Mouse (Mus musculus) forebrain, embryonic 12.5 days (tissue): ENCODE measurements around the gene Eif2b5. TPM values are rescaled to one million over a fixed set of nuclear protein-coding genes. Genes with fewer than 3 reads are reported as not detected.

Source experiments
- ATAC-seq: fragments of 200-750 bp; cut with Nextera tagmentation; 2 replicates; pipeline ENCODE4 v1.8.0; 2017; ENCODE audit warnings: moderate TSS enrichment; ENCODE audit not compliant: low FRiP score
- H3K27ac ChIP-seq: fragments of 300-500 bp; sonication (generic); 2 replicates; pipeline ENCODE4 v1.5.1; 2016; ENCODE audit warnings: mild to moderate bottlenecking
- H3K27me3 ChIP-seq: fragments of 300-500 bp; sonication (generic); 2 replicates; pipeline ENCODE4 v1.6.1; 2016; ENCODE audit warnings: mild to moderate bottlenecking
- H3K36me3 ChIP-seq: fragments of 300-500 bp; sonication (generic); replicated peaks from 2 replicates; pipeline ENCODE4 v1.6.1; 2016; ENCODE audit warnings: mild to moderate bottlenecking
- H3K4me1 ChIP-seq: fragments of 300-500 bp; sonication (generic); 2 replicates; pipeline ENCODE4 v1.6.1; 2016
- H3K4me2 ChIP-seq: fragments of 300-500 bp; sonication (generic); 2 replicates; pipeline ENCODE4 v1.6.1; 2016; ENCODE audit warnings: mild to moderate bottlenecking, moderate library complexity
- H3K4me3 ChIP-seq: fragments of 300-500 bp; sonication (generic); replicated peaks from 2 replicates; pipeline ENCODE4 v1.5.1; 2016; ENCODE audit warnings: mild to moderate bottlenecking
- H3K9ac ChIP-seq: fragments of 300-500 bp; sonication (generic); 2 replicates; pipeline ENCODE4 v1.6.1; 2016; ENCODE audit warnings: mild to moderate bottlenecking
- H3K9me3 ChIP-seq: fragments of 300-500 bp; sonication (generic); 2 replicates; pipeline ENCODE4 v1.6.1; 2016
- WGBS: fragments of 180-500 bp; shearing (Covaris S2); methylation state at CpG from one replicate; pipeline ENCODE4 v1.1.7; 2016; 5-methylcytosine and 5-hydroxymethylcytosine counted together
- polyA plus RNA-seq: library from polyadenylated mRNA; unstranded; fragments of >200 nt; fragmentation: Nextera tagmentation; extraction: Ambion mirVana; gene quantifications from 2 replicates; pipeline ENCODE4 v1.2.1, GENCODE M21; 2016

The Eif2b5 gene
- polyA plus RNA-seq, 1 experiment from 2014 or later = 125 TPM

- no peak for ATAC-seq
- Histone ChIP-seq H3K36me3 (no peaks in the 10 kb centered on the region), H3K27me3 (peaks cover 23% of the 10 kb centered on the region), H3K9ac (no peak overlapping the region), H3K4me2 (no peak overlapping the region), H3K9me3 (no peaks in the 10 kb centered on the region), H3K4me3 (no peak overlapping the region), H3K27ac (no peak overlapping the region), H3K4me1 (peaks cover 12% of the 10 kb centered on the region)
- 78% methylated on average over 2 of the region's 2 CpGs for WGBS
Measured at GRCm38 (mm10) chr16:20493452-20493851, 5.2 kb upstream of the Eif2b5 start.

- 20% methylated on average over 25 of the region's 25 CpGs for WGBS
- Histone ChIP-seq H3K4me2 (peak overlapping the region; percentile 55), H3K4me3 (peak overlapping the region; percentile 30), H3K4me1 (peaks cover 21% of the 10 kb centered on the region), H3K9me3 (no peaks in the 10 kb centered on the region), H3K27me3 (peaks cover 23% of the 10 kb centered on the region), H3K36me3 (peaks cover 14% of the 10 kb centered on the region), H3K27ac (no peak overlapping the region), H3K9ac (0 out of 2 replicates have a peak overlapping the region, but pooled peaks have one; percentile 7)
- no peak for ATAC-seq
Measured at GRCm38 (mm10) chr16:20496671-20497600, 1.7 kb upstream of the Eif2b5 start.

GRCm38 (mm10) chr16:20497980-20498676 lies 489 bp upstream of the Eif2b5 start:
- Histone ChIP-seq H3K4me3 (peak overlapping the region; percentile 78), H3K9ac (peak overlapping the region; percentile 89), H3K27ac (no peak overlapping the region; the same call in 1 of the 2 replicates), H3K27me3 (peaks cover 23% of the 10 kb centered on the region), H3K4me2 (peak overlapping the region; percentile 84), H3K4me1 (peaks cover 21% of the 10 kb centered on the region), H3K9me3 (no peaks in the 10 kb centered on the region), H3K36me3 (peaks cover 26% of the 10 kb centered on the region)
- 12% methylated on average over 16 of the region's 16 CpGs for WGBS
- ATAC-seq = no peak

- no peak overlapping the region for H3K27ac ChIP-seq
- H3K4me2 ChIP-seq = no peak overlapping the region
- no peaks in the 10 kb centered on the region for H3K4me1 ChIP-seq
- no peak overlapping the region for H3K4me3 ChIP-seq
- no peak for ATAC-seq
- 93% methylated on average over 8 of the region's 8 CpGs for WGBS
- peaks cover 96% of the 10 kb centered on the region for H3K36me3 ChIP-seq
- H3K9me3 ChIP-seq = no peaks in the 10 kb centered on the region
- H3K27me3 ChIP-seq = no peaks in the 10 kb centered on the region
- no peak overlapping the region for H3K9ac ChIP-seq
Measured at GRCm38 (mm10) chr16:20506000-20506399, 7.4 kb downstream of the Eif2b5 start.

GRCm38 (mm10) chr16:20509349-20509748 lies 10.7 kb downstream of the Eif2b5 start:
- 0 out of 2 replicates have a peak, but pooled peaks have one; percentile 17 for ATAC-seq
- H3K9ac ChIP-seq = no peak overlapping the region
- no peaks in the 10 kb centered on the region for H3K4me1 ChIP-seq
- H3K36me3 ChIP-seq = peaks cover 69% of the 10 kb centered on the region
- H3K27ac ChIP-seq = no peak overlapping the region
- H3K4me3 ChIP-seq = no peak overlapping the region
- H3K27me3 ChIP-seq = no peaks in the 10 kb centered on the region
- 76% methylated on average over 3 of the region's 3 CpGs for WGBS
- no peak overlapping the region for H3K4me2 ChIP-seq
- H3K9me3 ChIP-seq = no peaks in the 10 kb centered on the region

- peaks cover 49% of the 10 kb centered on the region for H3K36me3 ChIP-seq
- H3K9me3 ChIP-seq = no peaks in the 10 kb centered on the region
- 92% methylated on average over 7 of the region's 7 CpGs for WGBS
- peaks cover 4% of the 10 kb centered on the region for H3K4me1 ChIP-seq
- H3K4me3 ChIP-seq = no peak overlapping the region
- no peak overlapping the region for H3K27ac ChIP-seq
- no peak for ATAC-seq
- H3K9ac ChIP-seq = no peak overlapping the region
- H3K4me2 ChIP-seq = no peak overlapping the region
- H3K27me3 ChIP-seq = no peaks in the 10 kb centered on the region
Measured at GRCm38 (mm10) chr16:20511277-20511847, 12.7 kb downstream of the Eif2b5 start.

- Histone ChIP-seq H3K4me1 (peaks cover 31% of the 10 kb centered on the region), H3K27ac (peak overlapping the region; percentile 93)
Measured at GRCm38 (mm10) chr16:20516032-20516431, 17.4 kb downstream of the Eif2b5 start.

GRCm38 (mm10) chr16:20516726-20517201 lies 18.1 kb downstream of the Eif2b5 start, which contains the start of gene Dvl3:
Gene Dvl3 (plus strand): TSS chr16:20516982.
- peak; percentile 96 for ATAC-seq
- H3K9ac ChIP-seq = peak within 1 kb of the TSS; percentile 99
- peak within 1 kb of the TSS; percentile 93 for H3K27ac ChIP-seq
- peaks cover 31% of the 10 kb centered on the region for H3K4me1 ChIP-seq
- peak within 1 kb of the TSS; percentile 90 for H3K4me2 ChIP-seq
- peak within 1 kb of the TSS; percentile 95 for H3K4me3 ChIP-seq
- H3K9me3 ChIP-seq = no peaks in the 10 kb centered on the region
- WGBS = under 1% methylated on average over 39 of the region's 55 CpGs
- no peaks in the 10 kb centered on the region for H3K27me3 ChIP-seq
- H3K36me3 ChIP-seq = peaks cover 21% of the 10 kb centered on the region

More at GRCm38 (mm10) chr16:20516032-20516431, 17.4 kb downstream of the Eif2b5 start:
- H3K9ac ChIP-seq = peak overlapping the region; percentile 99
- peak overlapping the region; percentile 90 for H3K4me2 ChIP-seq
- H3K4me3 ChIP-seq = peak overlapping the region; percentile 95
- ATAC-seq = no peak
- no peaks in the 10 kb centered on the region for H3K9me3 ChIP-seq
- H3K36me3 ChIP-seq = peaks cover 21% of the 10 kb centered on the region
- no peaks in the 10 kb centered on the region for H3K27me3 ChIP-seq

GRCm38 (mm10) chr16:20517216-20517615 lies 18.6 kb downstream of the Eif2b5 start:
- Histone ChIP-seq H3K4me1 (peaks cover 31% of the 10 kb centered on the region), H3K4me2 (peak overlapping the region; percentile 90), H3K9me3 (no peaks in the 10 kb centered on the region), H3K36me3 (peaks cover 26% of the 10 kb centered on the region), H3K9ac (peak overlapping the region; percentile 99), H3K27me3 (no peaks in the 10 kb centered on the region), H3K4me3 (peak overlapping the region; percentile 95), H3K27ac (peak overlapping the region; percentile 93)
- WGBS = under 1% methylated on average over 26 of the region's 26 CpGs
- ATAC-seq = peak; percentile 34

- WGBS = 2% methylated on average over 6 of the region's 6 CpGs
- peak; percentile 68 for ATAC-seq
- Histone ChIP-seq H3K36me3 (peaks cover 26% of the 10 kb centered on the region), H3K4me2 (peak overlapping the region; percentile 90), H3K4me3 (peak overlapping the region; percentile 95), H3K9ac (peak overlapping the region; percentile 99), H3K27ac (peak overlapping the region; percentile 93), H3K27me3 (no peaks in the 10 kb centered on the region), H3K4me1 (peaks cover 31% of the 10 kb centered on the region), H3K9me3 (no peaks in the 10 kb centered on the region)
Measured at GRCm38 (mm10) chr16:20517701-20518374, 19.2 kb downstream of the Eif2b5 start.

- WGBS = 87% methylated on average over 10 of the region's 10 CpGs
- Histone ChIP-seq H3K9ac (no peak overlapping the region), H3K4me1 (peaks cover 16% of the 10 kb centered on the region), H3K27ac (no peak overlapping the region), H3K36me3 (peaks cover 85% of the 10 kb centered on the region), H3K9me3 (no peaks in the 10 kb centered on the region), H3K27me3 (no peaks in the 10 kb centered on the region), H3K4me2 (no peak overlapping the region), H3K4me3 (no peak overlapping the region)
- no peak for ATAC-seq
Measured at GRCm38 (mm10) chr16:20523886-20524285, 25.3 kb downstream of the Eif2b5 start.
